Mouse (Mus musculus): Measurements from ENCODE around the gene Spock2.

GRCm38 (mm10) chr10:60116997-60117396 is 11.0 kb downstream of the Spock2 start:
- TF ChIP-seq CEBPB (IDR thresholded peaks at IDR 0.05; ENCODE audit: insufficient read depth, poor library complexity, severe bottlenecking) (no peak), USF1 (IDR thresholded peaks at IDR 0.05; ENCODE audit: low read depth) (no peak), TCF12 (IDR thresholded peaks at IDR 0.05; ENCODE audit: insufficient read depth, poor library complexity, severe bottlenecking) (no peak), MYOG (IDR thresholded peaks at IDR 0.05; ENCODE audit: control insufficient read depth in 1 of 3, insufficient read depth in 1 of 3, insufficient read length in 2 of 3, low read depth in 2 of 3) (no peak), MYOD1 (IDR thresholded peaks at IDR 0.05; ENCODE audit: control insufficient read depth in 1 of 3, insufficient read length in 2 of 3, low read depth in 2 of 3) (no peak), POLR2A (IDR thresholded peaks at IDR 0.05; ENCODE audit: insufficient read length, low read depth) (no peak), MAX (IDR thresholded peaks at IDR 0.05; ENCODE audit: low read depth) (no peak), TCF3 (IDR thresholded peaks at IDR 0.05; ENCODE audit: insufficient read length, low read depth) (no peak), E2F4 (IDR thresholded peaks at IDR 0.05; ENCODE audit: insufficient read depth) (no peak), POLR2AphosphoS2 (IDR thresholded peaks at IDR 0.05; ENCODE audit: insufficient read length, low read depth) (no peak)
